Comparison of ENCODE assay signal across 12 mouse cellular contexts in genomic region chr13:98124113-98124745, GRCm38 (mm10).
DNase-seq lines count a peak whose midpoint lies in the region; ATAC-seq and TF ChIP-seq lines count a peak whose summit lies in the region.
"Had no signal": no experiment of that assay in that cellular context is flagged by ENCODE, and none has a peak within 500 bp of the region (broad histone marks: within the 10 kb centered on the region; RNA-seq: fewer than 3 reads in every experiment).

No protein-coding gene starts in this region.

- peak overlapping the region; percentile 18; the same call in 1 of the 2 replicates for H3K4me2 ChIP-seq in lung, embryonic 14.5 days
- peak overlapping the region; percentile 47 for H3K4me2 ChIP-seq in liver, embryonic 11.5 days
- H3K4me2 ChIP-seq in stomach, embryonic 14.5 days (replicated peaks; ENCODE audit: low read depth, low read length): no peak overlapping the region
- H3K4me2 ChIP-seq: limb, embryonic 15.5 days had no signal

- TF ChIP-seq CTCF in lung, embryonic 14.5 days (IDR thresholded peaks at IDR 0.05; ENCODE audit: low read depth): no peak

- ATAC-seq in lung, embryonic 14.5 days (ENCODE audit: insufficient read depth): peak; percentile 29; the same call in 1 of the 2 replicates
- ATAC-seq in liver, embryonic 11.5 days (replicated peaks; ENCODE audit: low FRiP score): peak; percentile 77
- ATAC-seq in stomach, embryonic 14.5 days (ENCODE audit: insufficient number of reproducible peaks, insufficient read depth, low FRiP score, low read depth): 0 out of 2 replicates have a peak, but pooled peaks have one; percentile 33
- ATAC-seq: forebrain, embryonic 16.5 days had no signal

- DNase-seq in lung, embryonic 14.5 days: peak; percentile 45
- no peak for DNase-seq in lung, postnatal 36 days
- DNase-seq in liver, embryonic 11.5 days (ENCODE audit: low spot score): peak; percentile 41
- no peak for DNase-seq in limb, embryonic 10.5 days (ENCODE audit: low spot score)
- no peak for DNase-seq in thymus, postnatal 25 days
- DNase-seq in adrenal gland, postnatal 10 days: no peak
- DNase-seq: kidney, postnatal 25 days; thymus, postnatal 4 days had no signal

- no peak overlapping the region for H3K9ac ChIP-seq in lung, embryonic 14.5 days
- H3K9ac ChIP-seq in liver, embryonic 11.5 days (ENCODE audit: low read depth, low read length): no peak overlapping the region
- no peak overlapping the region for H3K9ac ChIP-seq in stomach, embryonic 14.5 days (replicated peaks; ENCODE audit: low read depth, low read length)
- H3K9ac ChIP-seq: limb, embryonic 15.5 days had no signal

- no peaks in the 10 kb centered on the region for H3K27me3 ChIP-seq in lung, embryonic 14.5 days (ENCODE audit: insufficient read depth, low read length)
- H3K27me3 ChIP-seq in liver, embryonic 11.5 days (replicated peaks; ENCODE audit: control insufficient read depth, insufficient read depth, low read length): no peaks in the 10 kb centered on the region
- H3K27me3 ChIP-seq in stomach, embryonic 14.5 days (ENCODE audit: control insufficient read depth, insufficient read depth, low read length): no peaks in the 10 kb centered on the region
- no peaks in the 10 kb centered on the region for H3K27me3 ChIP-seq in limb, embryonic 10.5 days (ENCODE audit: low read depth, poor library complexity, severe bottlenecking)
- H3K27me3 ChIP-seq: limb, embryonic 15.5 days had no signal

- 28% methylated on average over 14 of the region's 14 CpGs for WGBS in lung, embryonic 14.5 days
- 22% methylated on average over 14 of the region's 14 CpGs for WGBS in liver, embryonic 11.5 days
- 56% methylated on average over 14 of the region's 14 CpGs for WGBS in stomach, embryonic 14.5 days
- WGBS in limb, embryonic 10.5 days: 82% methylated on average over 14 of the region's 14 CpGs

- no peaks in the 10 kb centered on the region for H3K36me3 ChIP-seq in lung, embryonic 14.5 days (ENCODE audit: insufficient read depth)
- H3K36me3 ChIP-seq in liver, embryonic 11.5 days (ENCODE audit: control insufficient read depth, insufficient read depth, low read length): no peaks in the 10 kb centered on the region
- H3K36me3 ChIP-seq in stomach, embryonic 14.5 days (ENCODE audit: control insufficient read depth, insufficient read depth, low read length): no peaks in the 10 kb centered on the region
- no peaks in the 10 kb centered on the region for H3K36me3 ChIP-seq in limb, embryonic 10.5 days
- H3K36me3 ChIP-seq: limb, embryonic 15.5 days had no signal

- peaks cover 18% of the 10 kb centered on the region for H3K4me1 ChIP-seq in lung, embryonic 14.5 days (ENCODE audit: insufficient read depth)
- H3K4me1 ChIP-seq in brown adipose tissue, adult 24 weeks (ENCODE audit: control insufficient read depth, insufficient read depth, insufficient read length, low read length): peaks cover 47% of the 10 kb centered on the region
- peaks cover 11% of the 10 kb centered on the region for H3K4me1 ChIP-seq in liver, embryonic 11.5 days (replicated peaks; ENCODE audit: control insufficient read depth, insufficient read depth, low read length)
- peaks cover 16% of the 10 kb centered on the region; the same call in 1 of the 2 replicates for H3K4me1 ChIP-seq in stomach, embryonic 14.5 days (ENCODE audit: control insufficient read depth, insufficient read depth, low read length)
- H3K4me1 ChIP-seq in limb, embryonic 10.5 days: peaks cover 17% of the 10 kb centered on the region; the same call in 1 of the 2 replicates
- H3K4me1 ChIP-seq: limb, embryonic 15.5 days had no signal

- H3K9me3 ChIP-seq in lung, embryonic 14.5 days (ENCODE audit: low read depth, low read length): no peaks in the 10 kb centered on the region
- H3K9me3 ChIP-seq in liver, embryonic 11.5 days (ENCODE audit: control insufficient read depth, low read length): no peaks in the 10 kb centered on the region
- H3K9me3 ChIP-seq in stomach, embryonic 14.5 days (ENCODE audit: control insufficient read depth, low read depth, low read length): no peaks in the 10 kb centered on the region
- no peaks in the 10 kb centered on the region for H3K9me3 ChIP-seq in limb, embryonic 10.5 days (replicated peaks)
- H3K9me3 ChIP-seq: limb, embryonic 15.5 days had no signal

- no peak overlapping the region; the same call in 1 of the 2 replicates for H3K27ac ChIP-seq in lung, embryonic 14.5 days (ENCODE audit: low read depth)
- peak overlapping the region; percentile 55 for H3K27ac ChIP-seq in brown adipose tissue, adult 24 weeks (replicated peaks; ENCODE audit: low read depth, low read length)
- H3K27ac ChIP-seq in liver, embryonic 11.5 days (ENCODE audit: low read depth, low read length): no peak overlapping the region
- H3K27ac ChIP-seq in stomach, embryonic 14.5 days (ENCODE audit: low read length): no peak overlapping the region
- H3K27ac ChIP-seq in limb, embryonic 10.5 days: no peak overlapping the region
- H3K27ac ChIP-seq: limb, embryonic 15.5 days had no signal

- H3K4me3 ChIP-seq in lung, embryonic 14.5 days (ENCODE audit: low read depth, low read length): no peak overlapping the region
- H3K4me3 ChIP-seq in brown adipose tissue, adult 24 weeks (ENCODE audit: insufficient read depth, low read depth, low read length): no peak overlapping the region
- H3K4me3 ChIP-seq in liver, embryonic 11.5 days (ENCODE audit: low read depth, low read length): no peak overlapping the region
- H3K4me3 ChIP-seq in stomach, embryonic 14.5 days (ENCODE audit: low read depth, low read length): no peak overlapping the region
- no peak overlapping the region for H3K4me3 ChIP-seq in limb, embryonic 10.5 days
- H3K4me3 ChIP-seq: limb, embryonic 15.5 days had no signal

Comparison
In these comparisons a context has a peak if more than half of its experiments do, and no peak if none do; other contexts are left out.
1. DNase-seq: peak in lung, embryonic 14.5 days (single experiment) and liver, embryonic 11.5 days (single experiment); none in lung, postnatal 36 days (single experiment), limb, embryonic 10.5 days (single experiment), thymus, postnatal 25 days (single experiment) and adrenal gland, postnatal 10 days (single experiment).
2. Peak in every context shown above with its lines, with median percentiles within 50 percentile points of each other: ATAC-seq.